Mouse (Mus musculus) hindbrain, embryonic 13.5 days (tissue): ENCODE data around the gene Pkp3. TPM values are rescaled to one million over a fixed set of nuclear protein-coding genes. Genes with fewer than 3 reads are reported as not detected.
A peak's percentile ranks its signal among the peaks of the same experiment; 100 is the strongest.

Experiments
- ATAC-seq: fragments of 200-750 bp; cut with Nextera tagmentation; 2 replicates; pipeline ENCODE4 v1.8.0; 2017; ENCODE audit warnings: moderate TSS enrichment; ENCODE audit not compliant: low FRiP score
- H3K27ac ChIP-seq: fragments of 300-500 bp; sonication (generic); 2 replicates; pipeline ENCODE4 v1.5.1; 2015; ENCODE audit warnings: inconsistent platforms, mild to moderate bottlenecking, moderate library complexity
- H3K27me3 ChIP-seq: fragments of 300-500 bp; sonication (generic); 2 replicates; pipeline ENCODE4 v1.6.1; 2015; ENCODE audit warnings: mild to moderate bottlenecking, inconsistent platforms
- H3K36me3 ChIP-seq: fragments of 300-500 bp; sonication (generic); 2 replicates; pipeline ENCODE4 v1.6.1; 2015; ENCODE audit warnings: mild to moderate bottlenecking, inconsistent platforms
- H3K4me1 ChIP-seq: fragments of 300-500 bp; sonication (generic); replicated peaks from 2 replicates; pipeline ENCODE4 v1.6.1; 2015; ENCODE audit warnings: inconsistent platforms
- H3K4me2 ChIP-seq: fragments of 300-500 bp; sonication (generic); 2 replicates; pipeline ENCODE4 v1.6.1; 2015; ENCODE audit warnings: inconsistent platforms, mild to moderate bottlenecking, moderate library complexity
- H3K4me3 ChIP-seq: fragments of 300-500 bp; sonication (generic); 2 replicates; pipeline ENCODE4 v1.5.1; 2015; ENCODE audit warnings: mild to moderate bottlenecking, inconsistent platforms
- H3K9ac ChIP-seq: fragments of 300-500 bp; sonication (generic); 2 replicates; pipeline ENCODE4 v1.6.1; 2015; ENCODE audit warnings: mild to moderate bottlenecking, inconsistent platforms
- H3K9me3 ChIP-seq: fragments of 300-500 bp; sonication (generic); 2 replicates; pipeline ENCODE4 v1.6.1; 2016; ENCODE audit warnings: inconsistent platforms
- WGBS: fragments of 180-500 bp; shearing (Covaris S2); methylation state at CpG from one replicate; pipeline ENCODE4 v1.1.7; 2015; 5-methylcytosine and 5-hydroxymethylcytosine counted together
- polyA plus RNA-seq: library from polyadenylated mRNA; unstranded; fragments of >200 nt; fragmentation: Nextera tagmentation; extraction: Ambion mirVana; gene quantifications from 2 replicates; pipeline ENCODE4 v1.2.1, GENCODE M21; 2015

The Pkp3 gene
- polyA plus RNA-seq, 1 experiment from 2014 or later: 0.27 TPM

DNA sequence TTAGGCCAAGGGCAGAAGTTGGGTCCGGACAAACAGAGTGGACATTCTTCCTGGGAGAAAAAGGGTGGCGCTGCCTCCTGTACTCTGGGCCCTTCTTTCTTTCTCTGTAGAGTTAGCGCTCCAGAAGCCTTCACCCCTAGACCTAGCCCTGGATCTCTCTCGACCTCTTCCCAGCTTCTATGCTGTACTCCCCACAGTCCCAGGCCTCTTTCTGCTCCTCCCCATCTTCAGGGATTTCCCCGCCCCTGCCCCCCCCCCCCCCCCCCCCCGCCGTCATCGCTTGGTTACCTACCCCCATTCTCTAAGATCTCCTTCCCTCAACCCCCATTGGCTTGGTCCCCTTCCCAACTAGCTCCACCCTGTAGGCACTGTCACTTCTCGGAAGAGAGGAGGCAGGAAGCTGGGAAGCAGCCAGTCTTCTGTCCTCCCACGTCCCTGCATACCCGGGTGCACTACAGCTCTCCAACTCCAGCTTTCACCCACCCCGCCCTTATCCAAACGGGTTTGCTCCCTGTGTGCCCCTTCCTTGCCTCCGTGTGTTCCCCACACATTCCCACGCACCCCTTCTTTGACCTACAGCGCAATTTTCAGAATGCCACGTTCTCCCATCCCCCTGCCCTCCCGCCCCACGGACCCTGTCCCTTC, 30.3 kb upstream of the Pkp3 start:
- H3K4me2 ChIP-seq: peak overlapping the region; percentile 76
- H3K9me3 ChIP-seq: no peaks in the 10 kb centered on the region
- H3K9ac ChIP-seq: peak overlapping the region; percentile 69
- peak; percentile 89 for ATAC-seq
- peak overlapping the region; percentile 61 for H3K27ac ChIP-seq
- WGBS: 4% methylated on average over 15 of the region's 19 CpGs
- peak overlapping the region; percentile 35 for H3K4me3 ChIP-seq
- no peaks in the 10 kb centered on the region for H3K27me3 ChIP-seq
- peaks cover 12% of the 10 kb centered on the region for H3K4me1 ChIP-seq
- H3K36me3 ChIP-seq: no peaks in the 10 kb centered on the region

DNA sequence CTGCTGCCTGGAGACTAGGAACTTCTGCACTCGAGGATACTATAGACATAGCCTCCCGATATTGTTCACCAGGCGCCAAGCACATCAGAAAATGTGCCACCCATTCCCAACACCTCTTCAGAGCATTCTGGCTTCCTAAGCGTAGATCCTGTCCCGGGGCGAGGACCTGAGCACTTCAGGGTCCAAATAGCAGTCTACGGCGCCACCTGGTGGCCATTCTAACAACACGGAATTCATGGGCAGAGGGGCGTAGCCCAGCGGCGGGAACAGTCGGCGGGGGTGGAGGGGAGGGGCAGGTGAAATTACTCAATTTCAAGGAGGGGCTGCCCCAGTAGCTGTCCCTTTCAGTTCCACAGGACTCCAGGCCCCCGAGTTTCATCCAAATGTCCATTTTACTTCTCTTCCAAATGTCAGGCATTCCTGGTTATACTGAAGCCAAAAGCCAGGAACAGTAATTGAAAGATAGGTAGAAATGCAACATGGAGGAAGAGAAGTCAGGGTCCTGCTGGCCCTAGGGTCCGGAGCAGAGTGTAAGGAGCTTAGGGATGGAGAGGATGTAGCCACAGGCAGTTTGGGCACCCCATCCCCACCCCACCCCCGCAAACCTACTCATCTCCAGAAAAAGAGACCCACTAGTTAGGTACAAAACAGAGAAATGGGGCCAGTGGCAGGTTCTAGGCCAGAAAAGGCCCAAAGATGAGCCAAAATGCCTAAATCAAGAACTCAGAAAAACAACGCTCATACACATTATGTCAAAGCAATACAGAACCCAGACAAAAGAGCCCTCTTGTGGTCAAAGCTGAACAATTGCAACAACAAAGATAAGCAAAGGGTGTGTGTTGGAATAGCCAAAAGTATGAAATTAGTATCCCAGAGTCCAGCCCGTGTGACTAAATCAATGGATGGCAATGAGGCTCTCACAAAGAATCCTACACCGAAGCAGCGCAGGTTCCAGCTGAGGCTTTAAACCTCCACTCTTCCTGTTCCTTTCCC, 29.5 kb upstream of the Pkp3 start:
- H3K4me2 ChIP-seq: peak overlapping the region; percentile 76
- no peaks in the 10 kb centered on the region for H3K36me3 ChIP-seq
- H3K27ac ChIP-seq: peak overlapping the region; percentile 61
- no peaks in the 10 kb centered on the region for H3K9me3 ChIP-seq
- no peaks in the 10 kb centered on the region for H3K27me3 ChIP-seq
- WGBS: 12% methylated on average over 21 of the region's 21 CpGs
- peak; percentile 94 for ATAC-seq
- H3K4me1 ChIP-seq: peaks cover 12% of the 10 kb centered on the region
- peak overlapping the region; percentile 69 for H3K9ac ChIP-seq
- peak overlapping the region; percentile 35 for H3K4me3 ChIP-seq

DNA sequence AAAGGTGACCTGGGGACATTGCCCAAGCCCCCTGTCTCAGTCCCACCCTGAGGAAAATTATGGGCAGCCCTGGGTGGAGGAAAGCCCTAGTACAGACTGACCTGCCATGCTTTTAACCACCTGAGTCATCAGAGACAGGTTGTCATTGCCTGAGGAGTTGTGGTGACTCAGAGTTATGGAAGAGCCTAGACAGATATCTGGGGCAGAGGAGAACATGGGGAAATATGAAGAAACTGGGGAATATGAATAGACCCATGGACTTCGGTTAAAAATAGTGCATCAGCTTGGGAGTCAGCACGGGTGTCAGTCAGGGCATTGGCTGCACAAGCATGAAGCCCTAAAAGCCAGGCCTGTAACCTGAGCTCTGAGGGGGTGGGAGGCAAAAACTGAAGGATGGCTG, 28.7 kb upstream of the Pkp3 start:
- H3K36me3 ChIP-seq: no peaks in the 10 kb centered on the region
- no peak overlapping the region for H3K4me2 ChIP-seq
- H3K27ac ChIP-seq: no peak overlapping the region; the same call in 1 of the 2 replicates
- no peaks in the 10 kb centered on the region for H3K27me3 ChIP-seq
- H3K4me1 ChIP-seq: peaks cover 12% of the 10 kb centered on the region
- no peak overlapping the region for H3K9ac ChIP-seq
- 0 out of 2 replicates have a peak, but pooled peaks have one; percentile 1 for ATAC-seq
- WGBS: 89% methylated on average over 2 of the region's 2 CpGs
- H3K9me3 ChIP-seq: no peaks in the 10 kb centered on the region
- H3K4me3 ChIP-seq: no peak overlapping the region

DNA sequence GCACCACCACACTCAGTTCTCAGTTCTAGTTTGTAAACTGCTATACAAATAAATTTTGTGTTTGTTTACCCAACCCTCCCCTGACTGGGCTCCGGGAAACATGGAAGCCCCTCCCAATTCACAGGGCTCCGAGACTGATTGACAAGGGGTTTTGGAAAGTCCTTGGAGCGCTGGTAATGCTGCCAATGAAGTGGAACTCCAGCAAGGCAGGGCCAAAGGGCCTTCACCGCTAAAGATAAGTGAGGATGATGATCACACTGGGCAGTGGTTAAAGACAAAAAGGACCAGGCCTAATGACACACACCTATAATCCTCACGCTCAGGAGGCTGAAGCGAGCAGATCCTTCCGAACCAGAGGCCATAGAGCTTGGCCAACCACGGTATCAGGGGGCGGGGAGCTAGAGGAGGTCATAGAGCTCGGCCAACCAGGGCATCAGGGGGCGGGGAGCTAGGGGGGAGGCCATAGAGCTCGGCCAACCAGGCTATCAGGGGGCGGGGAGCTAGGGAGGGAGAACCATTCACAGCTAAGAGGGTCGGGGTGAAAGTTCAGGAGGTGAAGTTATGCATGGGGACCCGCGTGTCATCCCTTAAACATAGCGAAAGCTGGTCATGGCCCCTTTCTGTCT, 26.8 kb upstream of the Pkp3 start:
- Histone ChIP-seq H3K27ac (no peak overlapping the region), H3K4me1 (peaks cover 12% of the 10 kb centered on the region), H3K27me3 (no peaks in the 10 kb centered on the region), H3K9ac (no peak overlapping the region), H3K36me3 (0 out of 2 replicates have a peak, but pooled peaks cover 3% of the 10 kb centered on the region), H3K4me3 (no peak overlapping the region), H3K4me2 (no peak overlapping the region), H3K9me3 (peaks cover 4% of the 10 kb centered on the region; the same call in 1 of the 2 replicates)
- WGBS: 70% methylated on average over 17 of the region's 17 CpGs
- ATAC-seq: no peak

- Histone ChIP-seq H3K4me3 (no peak overlapping the region), H3K36me3 (peaks cover 8% of the 10 kb centered on the region; the same call in 1 of the 2 replicates), H3K4me1 (peaks cover 10% of the 10 kb centered on the region), H3K27ac (no peak overlapping the region), H3K9me3 (peaks cover 4% of the 10 kb centered on the region; the same call in 1 of the 2 replicates), H3K9ac (no peak overlapping the region), H3K27me3 (no peaks in the 10 kb centered on the region), H3K4me2 (no peak overlapping the region)
- no peak for ATAC-seq
- 91% methylated on average over 4 of the region's 4 CpGs for WGBS
Observed at GRCm38 (mm10) chr7:141052016-141052415, 26.0 kb upstream of the Pkp3 start.

- Histone ChIP-seq H3K4me2 (no peak overlapping the region), H3K9me3 (peaks cover 4% of the 10 kb centered on the region; the same call in 1 of the 2 replicates), H3K4me1 (peaks cover 6% of the 10 kb centered on the region), H3K9ac (no peak overlapping the region), H3K27me3 (no peaks in the 10 kb centered on the region), H3K27ac (no peak overlapping the region), H3K36me3 (peaks cover 8% of the 10 kb centered on the region; the same call in 1 of the 2 replicates), H3K4me3 (no peak overlapping the region)
- WGBS: 86% methylated on average over 2 of the region's 2 CpGs
- ATAC-seq: no peak
Observed at GRCm38 (mm10) chr7:141052421-141052820, 25.6 kb upstream of the Pkp3 start.

DNA sequence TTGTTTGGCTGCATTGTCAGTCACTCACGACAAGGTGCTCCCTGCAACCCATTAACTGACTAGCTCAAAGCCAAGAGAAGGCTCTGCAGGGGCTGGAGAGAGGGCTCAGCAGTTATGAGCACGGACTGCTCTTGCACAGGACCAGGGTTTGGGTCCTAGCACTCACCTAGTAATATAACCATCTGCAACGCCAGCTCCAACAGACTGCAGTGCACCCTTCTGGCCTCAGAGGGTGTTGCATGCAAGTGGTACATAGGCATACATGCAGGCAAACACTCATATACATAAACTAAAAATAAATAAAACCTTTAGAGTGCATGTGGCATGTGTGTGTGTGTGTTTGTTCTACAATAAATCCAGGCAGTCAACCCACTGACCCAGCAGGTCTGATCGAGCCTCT, 22.2 kb upstream of the Pkp3 start:
- no peak overlapping the region for H3K4me2 ChIP-seq
- peaks cover 8% of the 10 kb centered on the region; the same call in 1 of the 2 replicates for H3K36me3 ChIP-seq
- ATAC-seq: no peak
- no peak overlapping the region for H3K4me3 ChIP-seq
- no peak overlapping the region for H3K27ac ChIP-seq
- 86% methylated on average over 4 of the region's 4 CpGs for WGBS
- H3K9ac ChIP-seq: no peak overlapping the region
- H3K27me3 ChIP-seq: no peaks in the 10 kb centered on the region
- H3K9me3 ChIP-seq: peaks cover 4% of the 10 kb centered on the region; the same call in 1 of the 2 replicates
- peaks cover 13% of the 10 kb centered on the region for H3K4me1 ChIP-seq

DNA sequence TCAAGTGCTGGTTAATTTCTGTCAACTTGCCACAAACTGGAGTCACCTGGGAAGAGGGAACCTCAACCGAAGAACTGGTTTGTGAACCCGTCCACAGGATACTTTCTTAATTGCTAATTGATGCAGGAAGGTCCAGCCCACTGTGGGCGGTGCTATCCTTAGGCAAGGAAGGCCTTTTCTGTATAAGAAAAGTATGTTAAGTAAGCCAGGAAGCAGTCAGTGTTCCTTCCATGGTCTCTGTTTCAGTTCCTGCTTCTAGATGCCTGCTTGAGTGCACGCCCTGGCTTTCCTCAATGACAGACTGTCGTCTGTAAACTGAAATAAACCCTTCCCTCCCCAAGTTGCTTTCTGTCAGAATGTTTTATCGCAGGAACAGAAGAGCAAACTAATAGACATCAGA, 21.0 kb upstream of the Pkp3 start:
- Histone ChIP-seq H3K4me2 (no peak overlapping the region), H3K27me3 (no peaks in the 10 kb centered on the region), H3K9ac (no peak overlapping the region), H3K27ac (no peak overlapping the region), H3K4me3 (no peak overlapping the region), H3K4me1 (peaks cover 20% of the 10 kb centered on the region), H3K36me3 (peaks cover 8% of the 10 kb centered on the region; the same call in 1 of the 2 replicates), H3K9me3 (peaks cover 4% of the 10 kb centered on the region; the same call in 1 of the 2 replicates)
- ATAC-seq: no peak
- WGBS: 92% methylated on average over 6 of the region's 6 CpGs

- H3K9me3 ChIP-seq: peaks cover 4% of the 10 kb centered on the region; the same call in 1 of the 2 replicates
- WGBS: 97% methylated on average over 1 of the region's 1 CpGs
- no peak overlapping the region for H3K9ac ChIP-seq
- no peak overlapping the region for H3K4me2 ChIP-seq
- no peak overlapping the region for H3K4me3 ChIP-seq
- ATAC-seq: no peak
- H3K36me3 ChIP-seq: peaks cover 10% of the 10 kb centered on the region
- H3K27me3 ChIP-seq: no peaks in the 10 kb centered on the region
- no peak overlapping the region for H3K27ac ChIP-seq
- peaks cover 25% of the 10 kb centered on the region for H3K4me1 ChIP-seq
Observed at GRCm38 (mm10) chr7:141057541-141057940, 20.5 kb upstream of the Pkp3 start.

DNA sequence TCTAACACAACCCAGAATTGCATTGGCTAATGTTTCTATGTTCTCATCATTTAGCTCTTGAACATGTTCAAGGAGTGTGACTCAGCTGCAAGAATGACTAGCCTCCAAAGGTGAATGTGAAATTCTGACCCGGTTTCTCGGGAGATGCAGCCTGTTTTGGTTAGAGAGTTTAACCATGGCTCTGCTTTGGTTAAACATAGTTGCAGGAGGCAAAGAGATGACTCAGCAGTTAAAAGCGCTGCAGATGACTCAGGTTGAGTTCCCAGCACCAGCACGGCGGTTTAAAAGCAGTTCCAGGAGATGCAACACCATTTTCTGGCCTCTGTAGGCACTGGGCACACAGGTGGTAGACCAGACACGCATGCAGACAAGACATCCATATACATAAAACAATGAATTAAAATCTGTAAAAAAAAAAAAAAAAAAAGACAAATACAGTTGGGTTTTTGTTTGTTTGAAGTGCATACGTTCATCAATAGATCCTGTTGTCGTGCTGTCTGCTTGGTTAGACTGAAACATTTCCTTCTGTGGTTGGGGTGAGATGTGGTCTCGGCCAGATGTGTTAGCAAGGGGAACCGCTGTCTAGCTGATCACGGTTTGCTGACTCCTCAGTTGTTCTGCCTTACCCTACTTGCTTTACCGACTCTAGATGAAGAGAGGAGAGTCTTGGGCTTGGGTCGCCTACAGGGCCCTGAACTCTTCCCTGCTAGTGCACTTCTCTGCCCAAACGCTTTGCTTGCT, 19.2 kb upstream of the Pkp3 start:
- H3K36me3 ChIP-seq: peaks cover 19% of the 10 kb centered on the region
- no peaks in the 10 kb centered on the region for H3K27me3 ChIP-seq
- H3K4me1 ChIP-seq: peaks cover 38% of the 10 kb centered on the region
- no peak for ATAC-seq
- no peak overlapping the region for H3K27ac ChIP-seq
- H3K9me3 ChIP-seq: peaks cover 4% of the 10 kb centered on the region; the same call in 1 of the 2 replicates
- H3K9ac ChIP-seq: no peak overlapping the region
- H3K4me2 ChIP-seq: no peak overlapping the region
- H3K4me3 ChIP-seq: no peak overlapping the region
- 98% methylated on average over 14 of the region's 14 CpGs for WGBS

GRCm38 (mm10) chr7:141059929-141060328, 18.1 kb upstream of the Pkp3 start:
- Histone ChIP-seq H3K27me3 (no peaks in the 10 kb centered on the region), H3K36me3 (peaks cover 30% of the 10 kb centered on the region), H3K9ac (peak overlapping the region; percentile 99), H3K4me1 (peaks cover 39% of the 10 kb centered on the region), H3K27ac (peak overlapping the region; percentile 97), H3K4me2 (peak overlapping the region; percentile 82), H3K9me3 (peaks cover 4% of the 10 kb centered on the region; the same call in 1 of the 2 replicates), H3K4me3 (peak overlapping the region; percentile 92)
- ATAC-seq: no peak
- WGBS: 75% methylated on average over 2 of the region's 2 CpGs
